Mouse (Mus musculus): ENCODE results near the gene Tead2.

Tead2 gene

DNA sequence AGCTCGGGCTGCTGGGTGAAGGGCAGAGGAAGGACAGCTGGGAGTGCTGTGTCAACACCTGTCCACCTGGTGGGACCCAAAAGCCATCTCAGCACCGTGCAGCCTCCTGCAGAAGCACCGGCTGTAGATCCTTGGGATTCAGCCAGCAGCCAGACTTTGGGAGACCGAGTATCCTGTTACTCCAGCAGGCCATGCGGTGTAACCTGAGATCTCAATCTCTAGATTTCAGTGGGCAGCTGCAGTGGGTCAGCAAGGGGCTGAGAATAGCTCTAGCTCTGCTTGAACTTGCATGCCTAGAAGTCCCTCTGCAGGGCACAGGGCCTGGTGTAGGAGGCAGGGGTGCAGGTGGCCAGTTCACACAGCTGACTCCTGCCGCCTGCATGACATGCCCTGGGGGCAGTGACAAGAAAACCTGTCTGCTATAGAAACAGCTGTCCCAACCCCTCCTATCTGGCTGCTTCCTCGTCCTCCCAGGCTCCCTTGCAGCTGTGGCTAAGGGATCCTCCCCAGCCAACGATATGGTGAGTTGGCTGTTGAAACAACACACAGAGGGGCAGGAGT is 23.7 kb upstream of the Tead2 start:
- DNase-seq: peak; percentile 85 to 92

DNA sequence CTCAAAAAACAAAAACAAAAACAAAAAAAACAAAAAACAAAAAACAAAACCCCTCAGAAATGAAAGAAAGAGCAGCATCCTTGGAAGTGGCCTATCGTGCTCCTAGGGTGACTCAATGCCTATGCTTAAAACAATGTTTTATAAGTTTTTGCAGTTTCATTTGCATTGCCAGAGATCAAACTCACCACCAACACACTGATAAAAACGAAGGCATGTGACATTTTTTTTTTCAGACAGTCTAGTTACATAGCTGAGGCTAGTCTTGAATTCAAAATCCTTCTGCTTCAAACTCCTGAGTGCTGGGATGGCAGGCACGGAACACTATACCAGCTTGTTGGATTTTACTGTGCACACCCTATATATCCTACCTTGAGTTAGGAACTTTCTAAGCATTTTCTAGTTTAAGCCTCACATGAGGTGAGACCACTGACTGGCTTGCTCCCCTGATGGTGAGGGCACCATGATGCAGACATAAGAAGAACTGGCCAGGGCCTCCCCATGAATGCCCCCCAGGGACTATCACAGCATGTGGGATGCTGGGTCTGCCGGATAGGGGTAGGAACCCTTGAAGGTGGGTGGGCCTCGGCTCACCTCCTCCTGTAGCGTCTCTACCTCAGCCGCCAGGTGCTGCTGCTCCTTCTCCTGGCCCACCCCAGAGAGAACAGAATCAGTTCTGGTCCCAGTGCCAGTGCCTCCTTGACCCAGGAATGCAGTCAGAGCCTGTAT is 22.8 kb upstream of the Tead2 start:
- peak; percentile 49 to 58 for DNase-seq

DNA sequence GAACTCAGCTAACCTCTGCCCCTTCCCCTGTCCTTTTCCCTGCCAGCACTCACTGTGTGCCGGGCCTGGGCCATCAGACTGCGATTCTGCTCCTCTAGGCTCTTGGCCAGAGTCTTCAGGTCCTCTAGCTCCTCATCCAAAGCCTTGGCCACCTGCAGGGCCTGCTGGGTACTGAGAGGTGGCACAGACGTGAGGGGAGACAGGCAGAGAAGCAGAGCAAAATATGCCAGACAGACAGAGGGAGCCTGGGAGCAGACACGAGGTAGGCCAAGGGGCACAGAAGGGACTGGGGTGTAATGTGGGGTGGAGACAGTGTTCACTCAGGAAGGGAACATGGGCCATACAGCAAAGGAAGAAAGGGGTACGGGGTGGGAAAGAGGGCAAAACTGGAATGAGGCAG is 22.1 kb upstream of the Tead2 start:
- DNase-seq: peak; percentile 79 to 80

DNA sequence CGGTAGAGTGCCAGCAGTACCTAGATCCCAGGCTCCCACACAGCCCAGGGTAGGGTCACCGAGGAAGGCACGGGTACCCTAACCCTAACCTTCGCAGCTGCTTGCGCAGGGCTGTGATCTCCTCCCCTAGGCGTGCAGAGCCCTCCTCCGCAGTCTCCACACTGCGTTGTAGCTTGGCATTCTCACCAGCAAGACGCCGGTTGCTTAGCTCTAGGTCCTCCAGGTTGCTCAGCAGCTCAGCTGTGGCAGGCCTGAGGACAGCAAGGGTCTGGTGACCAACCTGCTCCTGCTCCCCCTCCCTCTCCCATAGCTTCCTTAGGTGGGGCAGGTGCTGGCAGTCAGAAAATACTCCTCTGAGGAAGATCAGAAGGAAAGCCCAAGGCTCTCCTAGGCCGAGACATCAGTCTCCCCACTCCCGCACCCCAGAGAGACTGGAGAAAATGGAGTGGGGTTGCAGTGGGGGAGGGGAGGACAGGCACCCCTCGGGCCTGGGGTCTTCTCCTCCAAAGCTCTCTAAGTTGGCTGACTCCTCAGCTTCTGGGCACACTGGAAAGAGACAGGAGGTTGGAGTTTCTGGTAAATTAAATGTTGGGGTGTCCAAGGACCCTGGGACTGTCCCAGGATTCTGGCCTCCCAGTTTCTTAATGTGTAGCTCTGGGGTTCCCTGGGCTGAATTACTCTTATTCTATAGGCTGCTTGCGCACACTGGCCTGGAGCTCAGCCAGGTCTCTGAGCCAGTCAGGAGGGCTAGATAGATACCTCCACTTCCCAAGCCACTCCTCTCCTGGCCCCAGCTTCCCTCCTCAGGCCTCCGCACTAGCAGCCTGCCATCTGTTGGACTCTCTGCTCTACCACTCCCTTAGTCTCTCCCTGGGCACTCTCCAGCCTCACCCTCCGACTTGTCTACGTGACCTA is 21.4 kb upstream of the Tead2 start:
- DNase-seq: peak; percentile 69 to 73

DNA sequence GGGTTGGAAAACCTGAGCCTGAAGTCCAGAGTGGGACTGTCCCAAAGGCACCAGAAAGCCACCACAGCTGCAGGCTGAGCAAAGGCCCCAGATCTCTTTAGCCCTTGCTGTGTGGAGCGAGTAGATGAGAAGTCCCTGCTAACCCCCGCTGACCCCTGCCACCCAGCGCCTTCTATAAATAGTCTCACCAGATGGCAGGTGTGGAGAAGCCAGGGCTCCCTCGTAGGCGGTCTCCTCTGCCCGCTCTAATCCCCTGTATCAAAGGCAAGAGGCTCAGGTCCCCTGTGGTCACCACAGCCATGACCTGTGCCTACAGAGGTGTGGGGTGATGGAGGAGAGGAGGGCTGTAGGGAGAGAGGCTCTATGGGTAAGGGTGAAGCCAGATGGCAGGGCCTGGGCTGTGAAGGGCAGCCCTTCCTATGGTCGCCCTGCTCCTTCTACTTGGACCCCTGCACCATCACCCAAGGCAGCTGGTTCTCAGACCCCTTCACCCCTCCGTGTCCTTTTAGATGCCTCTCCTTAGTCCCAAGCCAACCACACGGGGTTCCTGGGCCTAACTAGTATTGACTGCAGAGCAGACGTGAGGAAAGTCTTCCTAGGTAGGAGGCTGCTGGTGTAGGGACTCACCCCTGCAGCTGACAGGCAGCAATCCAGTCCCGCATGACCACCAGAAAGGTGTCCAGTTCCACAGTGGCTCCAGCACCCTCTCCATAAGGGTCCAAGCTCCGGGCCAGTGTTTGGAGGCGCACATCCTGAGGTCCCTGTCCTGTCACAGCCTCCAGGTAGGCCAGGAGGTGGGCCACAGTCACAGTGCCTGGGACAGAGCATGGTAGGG is 20.0 kb upstream of the Tead2 start:
- peak; percentile 58 to 68 for DNase-seq

DNA sequence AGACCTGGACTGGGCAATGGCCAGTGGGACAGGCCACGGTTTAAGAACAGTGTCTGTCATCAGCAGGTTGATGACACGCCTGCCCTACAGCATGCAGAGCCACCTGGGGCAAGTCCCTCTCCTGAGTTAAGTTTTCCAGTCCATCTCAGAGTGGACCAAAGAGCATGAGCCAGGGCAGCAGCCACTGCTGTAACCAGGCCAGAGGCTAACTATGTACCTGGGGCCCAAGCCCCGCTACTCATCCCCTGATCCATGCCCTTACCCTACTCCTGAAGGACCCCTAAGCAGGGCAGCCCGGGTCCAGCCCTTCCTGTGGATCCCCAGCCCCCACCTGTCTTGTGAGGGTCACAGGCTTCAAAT is 19.4 kb upstream of the Tead2 start:
- no peak for DNase-seq

DNA sequence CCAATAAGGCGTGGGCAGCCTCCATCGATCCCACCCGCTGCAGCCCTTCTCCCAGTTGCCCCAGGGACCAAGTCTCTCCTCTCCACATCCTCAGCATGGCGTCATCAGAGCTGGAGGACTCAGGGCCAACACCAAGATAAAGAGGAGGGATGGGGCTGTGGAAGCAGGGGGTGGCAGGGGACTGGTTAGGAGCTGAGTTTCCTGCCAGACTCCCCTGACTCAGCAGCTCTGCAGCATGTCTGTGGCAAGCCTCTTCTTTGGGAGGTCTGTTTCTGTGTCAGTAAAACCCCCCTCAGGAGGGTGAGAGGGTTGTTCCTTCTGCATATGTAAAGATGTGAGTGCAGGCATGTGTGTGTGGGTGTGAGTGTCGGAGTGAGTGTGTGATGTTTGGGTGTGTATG is 18.6 kb upstream of the Tead2 start:
- no peak for DNase-seq

DNA sequence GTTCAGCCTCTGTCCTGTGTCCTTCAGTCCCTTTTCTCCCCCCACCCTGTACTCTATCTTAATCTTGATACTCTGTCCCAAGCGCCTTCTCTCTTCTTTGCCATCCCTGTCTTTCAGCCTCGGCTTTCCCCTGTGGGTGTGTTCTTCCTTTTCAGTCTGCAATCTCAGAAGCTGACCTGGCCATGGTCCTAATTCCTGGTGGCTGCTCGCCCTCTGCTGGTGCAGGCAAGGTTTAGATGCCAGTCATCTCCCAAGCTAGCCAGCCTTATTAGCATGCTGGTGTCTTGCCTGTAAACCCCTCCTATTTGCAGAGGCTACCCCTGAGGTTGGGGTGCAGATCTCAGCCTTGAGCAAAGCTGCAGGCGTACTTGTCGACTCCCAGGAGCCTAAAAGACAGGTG is 17.1 kb upstream of the Tead2 start:
- DNase-seq: peak; percentile 95 to 96

DNA sequence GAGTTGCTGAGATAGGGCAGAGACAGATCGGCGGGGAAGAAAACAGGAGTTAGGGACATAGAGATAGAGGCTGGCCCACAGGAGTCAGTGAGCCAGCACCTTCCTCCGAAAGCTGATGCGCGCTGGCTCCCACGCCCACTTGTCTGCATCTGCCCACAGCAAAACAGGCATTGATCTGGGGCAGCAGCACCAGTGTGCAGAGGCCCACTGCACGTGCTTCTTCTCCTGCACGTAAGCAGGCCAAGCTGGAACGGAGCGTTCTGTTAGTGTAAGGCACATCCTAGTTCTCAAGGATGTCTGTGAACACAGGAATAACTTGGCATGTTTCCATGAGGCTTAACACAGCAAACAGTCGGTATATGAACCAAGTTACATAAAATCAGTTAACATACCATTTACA is 16.6 kb upstream of the Tead2 start:
- DNase-seq: peak in 1 of 2 experiments; percentile 32

DNA sequence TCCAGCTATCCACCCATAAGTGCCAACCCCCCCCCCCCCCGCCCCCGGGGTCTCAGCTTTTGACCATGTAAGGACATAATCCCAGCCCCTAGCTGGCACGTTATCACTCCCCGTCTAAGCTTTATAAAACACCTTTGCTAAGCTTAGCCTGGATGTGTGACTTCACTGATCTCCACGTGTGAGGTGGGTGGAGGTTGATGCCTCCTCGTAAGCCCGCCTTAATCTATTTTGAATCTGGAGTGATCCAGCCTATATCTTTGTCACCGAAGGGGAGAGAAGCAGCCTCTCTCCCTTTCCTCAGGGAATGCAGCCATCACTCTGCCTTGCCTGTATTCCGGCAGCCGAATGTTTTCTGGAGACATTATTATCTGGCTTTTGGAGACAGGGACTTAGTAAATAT is 12.9 kb upstream of the Tead2 start:
- no peak for DNase-seq

DNA sequence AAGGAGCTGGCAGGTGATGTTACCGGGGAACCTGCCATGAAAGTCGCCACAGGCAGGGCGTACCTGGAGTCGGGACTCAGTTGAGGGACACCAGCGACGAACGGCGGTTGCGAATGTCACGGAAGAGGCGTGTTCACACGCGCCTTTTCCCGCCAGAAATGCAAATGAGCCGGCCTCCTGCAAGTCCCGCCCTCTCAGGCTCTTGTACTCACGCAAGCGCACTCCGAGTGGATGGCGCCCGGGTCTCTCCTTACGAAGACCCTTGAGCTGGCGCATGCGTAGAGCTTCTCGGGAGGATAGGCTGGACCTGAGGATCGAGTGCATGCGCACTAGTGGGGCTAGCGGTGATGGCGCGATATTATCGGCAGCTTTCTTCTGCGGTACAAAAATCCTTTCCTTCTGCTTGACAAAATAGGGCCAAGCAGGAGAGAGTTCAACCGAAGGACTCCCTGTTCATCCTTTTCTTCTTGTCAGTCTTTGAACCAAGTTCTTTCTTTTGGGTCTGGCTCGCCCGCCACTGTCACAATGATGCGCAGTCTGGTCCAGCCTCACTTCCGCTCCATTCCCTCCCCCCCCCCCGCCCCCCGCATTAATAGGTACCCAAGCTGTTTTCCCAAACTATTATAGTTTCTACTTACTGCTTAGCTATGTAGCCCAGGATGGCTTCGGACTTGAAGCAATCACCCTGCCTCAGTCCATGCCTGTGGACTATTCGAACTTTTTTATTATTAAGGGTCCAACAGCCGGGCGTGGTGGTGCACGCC is 11.0 kb upstream of the Tead2 start, which contains the start of gene Ccdc155:
TSS of gene Ccdc155 (minus strand) at position 513 of the 764 bp plus-strand sequence.
- DNase-seq: peak; percentile 97 to 98

DNA sequence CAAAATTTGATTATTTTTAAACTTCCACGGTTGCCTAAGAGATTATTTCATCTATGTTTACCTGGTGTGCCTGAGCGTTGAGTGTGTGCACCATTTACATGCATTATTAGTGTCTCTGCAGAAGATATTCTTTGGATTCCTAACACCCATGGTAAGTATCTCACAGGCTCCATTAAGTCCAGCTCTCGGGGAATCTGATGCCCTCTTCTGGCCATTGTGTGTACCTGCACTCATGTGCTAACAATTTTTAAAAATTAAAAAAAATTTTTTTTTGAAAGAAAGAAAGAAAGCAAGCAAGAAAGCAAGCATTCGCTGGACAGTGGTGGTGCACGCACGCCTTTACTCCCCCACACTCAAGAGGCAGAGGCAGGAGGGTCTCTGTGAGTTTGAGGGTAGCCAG is 7.3 kb upstream of the Tead2 start:
- no peak for DNase-seq

DNA sequence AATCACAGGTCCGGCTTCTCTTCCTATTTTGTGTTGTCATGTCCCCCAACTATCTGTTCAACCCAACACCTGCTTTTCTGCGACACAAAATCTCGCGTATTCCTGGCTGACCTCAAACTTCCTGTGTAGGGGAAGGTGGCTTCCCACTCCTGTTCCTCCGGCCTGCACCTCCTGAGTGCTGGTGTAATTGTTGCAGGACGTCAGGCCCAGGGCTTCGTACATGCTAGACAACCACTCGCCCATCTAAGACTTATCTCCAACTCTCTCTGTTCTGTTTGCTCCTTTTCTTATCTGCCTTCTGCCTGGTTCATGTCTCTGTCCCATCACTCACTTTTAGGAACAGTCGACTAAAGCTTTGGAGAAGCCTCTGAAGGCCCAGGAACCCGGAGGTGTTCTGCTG is 4.5 kb upstream of the Tead2 start:
- DNase-seq: no peak

DNA sequence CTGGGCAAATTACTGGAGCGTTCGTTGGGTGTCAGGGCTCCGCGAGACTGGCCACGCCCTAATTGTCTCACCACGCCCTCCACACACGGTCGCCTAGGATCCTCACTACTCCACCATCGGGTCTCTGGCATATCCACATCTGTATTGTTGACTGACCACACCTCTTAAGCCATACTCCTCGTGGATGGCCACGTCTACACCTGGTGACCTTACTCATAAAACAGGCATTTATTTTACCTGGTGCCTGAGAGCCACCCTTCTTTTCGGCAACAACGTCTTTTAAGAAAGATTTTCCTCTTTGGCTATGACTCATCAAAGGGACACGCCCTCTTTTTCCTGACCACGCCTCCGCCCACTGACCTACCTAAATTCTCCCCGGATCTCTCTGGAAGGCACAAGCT is 3.7 kb upstream of the Tead2 start, which contains the start of gene Dkkl1:
TSS of gene Dkkl1 (minus strand) at position 297 of the 401 bp plus-strand sequence.
- no peak for DNase-seq

DNA sequence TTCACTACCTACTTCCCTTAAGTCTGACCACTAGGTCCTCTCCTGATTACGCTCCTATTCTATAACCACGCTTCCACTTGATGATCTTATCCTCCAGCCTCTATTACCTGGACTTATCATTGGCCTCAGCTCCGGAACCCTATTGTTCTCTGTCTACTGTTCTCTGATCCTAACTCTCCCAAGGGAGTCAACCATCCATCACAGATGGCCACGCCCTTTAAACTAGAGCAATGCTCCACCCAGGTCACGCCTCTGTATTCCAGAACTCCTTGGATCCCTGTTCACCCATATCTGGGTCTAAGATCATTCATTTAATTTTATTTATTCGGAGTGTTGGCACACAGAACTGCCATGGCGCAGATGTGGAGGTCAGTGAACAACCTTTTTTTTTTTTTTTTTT is 3.2 kb upstream of the Tead2 start:
- DNase-seq: no peak

DNA sequence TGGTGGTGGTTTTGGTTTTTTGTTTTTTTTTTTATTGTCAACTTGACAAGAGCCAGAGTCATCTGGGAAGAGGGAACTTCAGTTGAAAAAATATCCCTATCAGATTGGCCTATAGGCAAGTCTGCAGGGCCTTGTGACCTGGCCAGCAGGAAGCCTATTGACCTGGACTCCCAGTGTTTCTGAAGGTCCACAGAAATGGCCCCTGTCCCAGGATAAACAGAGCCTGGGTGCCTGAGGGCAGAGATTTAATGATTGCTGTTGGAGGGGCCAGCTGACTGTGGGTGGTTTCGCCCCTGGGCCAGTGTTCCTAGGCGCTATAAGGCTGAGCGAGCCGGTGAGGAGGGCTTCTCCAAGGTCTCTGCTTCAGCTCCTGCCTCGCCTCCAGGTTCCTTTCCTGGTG is 1.8 kb upstream of the Tead2 start:
- DNase-seq: no peak

DNA sequence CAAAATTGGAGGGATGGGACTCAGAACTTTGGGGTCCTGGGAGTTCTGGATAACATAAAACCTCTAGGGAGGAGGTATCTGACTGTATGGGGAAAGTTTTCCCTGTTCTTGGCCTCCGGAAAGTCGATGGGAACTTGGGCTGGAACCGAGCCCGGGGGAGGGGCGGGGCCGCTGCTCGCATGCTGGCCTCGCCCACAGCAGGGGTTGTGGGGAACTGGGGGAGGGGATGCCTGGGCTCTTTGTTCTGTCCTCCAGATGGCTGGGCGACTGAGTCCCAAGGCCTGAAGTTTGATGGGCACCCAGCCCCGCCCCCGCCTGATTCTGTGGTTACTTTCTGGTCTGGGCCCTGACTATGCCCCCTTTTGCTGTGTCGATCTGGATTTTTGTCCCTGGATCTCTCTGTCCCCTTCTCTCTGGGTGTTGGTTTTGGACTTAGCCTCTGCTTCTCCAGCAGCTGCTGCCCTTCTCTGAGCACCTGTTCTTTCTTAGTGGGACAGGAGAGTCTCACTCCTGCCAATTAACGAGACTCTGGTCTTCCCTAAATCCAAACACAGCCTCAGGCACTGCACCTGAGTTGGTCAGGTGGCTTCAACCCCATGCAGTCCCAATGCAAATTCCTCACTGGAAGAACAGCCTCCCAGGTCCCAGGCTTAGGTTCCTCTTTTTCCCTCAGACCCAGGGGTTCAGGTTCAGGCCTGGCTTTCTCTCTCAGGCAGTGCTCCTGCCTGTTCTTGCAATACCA is 1.1 kb downstream of the Tead2 start:
- peak; percentile 64 to 77 for DNase-seq

DNA sequence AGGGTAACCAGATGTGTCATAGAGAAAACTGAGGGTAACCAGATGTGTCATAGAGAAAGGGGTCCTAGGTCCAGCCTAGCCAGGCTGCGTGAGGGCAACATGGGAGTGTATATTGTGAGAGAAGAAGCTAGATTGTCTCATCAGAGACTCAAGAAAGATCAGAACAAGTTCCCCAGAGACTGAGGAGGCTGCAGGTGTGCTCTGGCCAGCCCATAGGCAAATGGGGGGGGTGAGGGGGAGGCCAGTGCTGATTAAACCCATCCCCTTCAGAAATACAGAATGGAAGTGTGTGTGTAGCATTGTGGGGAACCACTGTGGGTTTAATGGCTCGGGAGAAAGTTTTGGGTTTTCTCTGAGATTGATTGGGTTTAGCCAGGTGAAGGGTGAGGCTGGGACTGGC is 6.1 kb downstream of the Tead2 start:
- no peak for DNase-seq

DNA sequence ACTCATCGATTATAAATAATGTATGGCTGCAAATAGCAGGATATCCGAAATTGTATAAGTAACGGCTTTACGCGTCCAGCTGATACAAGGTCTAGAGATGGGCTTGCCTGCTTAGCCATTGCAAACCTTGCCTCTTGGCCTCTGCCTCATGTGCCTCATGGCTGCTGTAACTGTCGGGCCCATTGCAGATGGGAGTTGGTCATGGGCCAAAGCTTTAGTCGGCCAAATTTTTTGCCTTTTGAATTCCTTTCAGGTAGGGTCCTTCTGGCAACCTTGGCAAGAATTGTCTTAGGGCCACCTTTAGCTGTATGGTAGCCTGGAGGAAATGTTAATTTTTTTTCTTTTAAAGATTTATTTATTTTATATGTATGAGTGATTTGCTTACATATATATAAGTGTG is 9.3 kb downstream of the Tead2 start:
- DNase-seq: peak in 1 of 2 experiments; percentile 33

DNA sequence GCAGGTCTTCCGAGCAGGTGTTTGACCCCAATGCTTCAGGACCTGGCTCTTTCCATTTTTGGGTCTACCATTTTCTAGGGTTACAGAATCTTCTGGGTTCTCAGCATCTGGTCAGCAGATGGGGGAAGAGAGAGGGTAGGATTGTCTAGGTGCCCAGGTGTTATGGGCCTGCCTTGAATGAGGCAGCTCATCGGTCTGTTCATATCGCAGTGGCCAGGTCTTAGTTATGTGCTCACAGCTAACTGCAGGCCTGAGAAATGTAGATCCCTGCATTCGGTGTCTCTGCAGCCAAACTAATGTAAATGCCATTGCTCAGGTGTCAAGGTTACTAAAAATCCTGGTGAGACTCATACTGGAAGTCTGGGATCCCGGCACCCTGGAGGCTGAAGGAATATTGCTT is 10.9 kb downstream of the Tead2 start:
- DNase-seq: peak in 1 of 2 experiments; percentile 5

DNA sequence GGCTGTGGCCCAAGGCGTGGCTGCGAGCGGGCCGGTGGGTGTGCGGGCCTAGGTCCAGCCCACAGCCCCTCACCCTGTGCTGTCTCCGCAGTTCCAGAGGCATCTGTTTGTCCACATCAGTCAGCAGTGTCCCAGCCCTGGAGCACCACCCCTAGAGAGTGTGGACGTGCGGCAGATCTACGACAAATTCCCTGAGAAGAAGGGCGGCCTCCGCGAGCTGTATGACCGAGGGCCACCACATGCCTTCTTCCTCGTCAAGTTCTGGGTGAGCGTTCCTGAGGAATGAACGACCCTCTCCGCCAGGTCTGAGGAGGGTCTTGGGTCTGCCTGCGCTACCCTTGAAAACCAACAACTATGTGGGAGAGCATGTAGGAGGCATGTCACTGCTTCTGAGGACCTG is 13.0 kb downstream of the Tead2 start:
- peak in 1 of 2 experiments; percentile 8 for DNase-seq

Measured in cerebellum, postnatal 14 days (tissue).